Mouse (Mus musculus): ENCODE measurements around the gene Ttc28. TPM values are rescaled to one million over a fixed set of nuclear protein-coding genes. Genes with fewer than 3 reads are reported as not detected.
A peak's percentile ranks its signal among the peaks of the same experiment; 100 is the strongest.

The Ttc28 gene
- polyA plus RNA-seq, 1 experiment from 2014 or later: 13.5 TPM

- Histone ChIP-seq H3K27me3 (ENCODE audit: control insufficient read depth, insufficient read depth, low read length) (no peaks in the 10 kb centered on the region), H3K9ac (ENCODE audit: low read length) (no peak overlapping the region), H3K4me1 (ENCODE audit: control insufficient read depth, insufficient read depth, low read length) (peaks cover 23% of the 10 kb centered on the region), H3K4me2 (no peak overlapping the region), H3K9me3 (ENCODE audit: control insufficient read depth, low read length) (no peaks in the 10 kb centered on the region), H3K27ac (ENCODE audit: low read depth, low read length) (no peak overlapping the region), H3K36me3 (ENCODE audit: control insufficient read depth, insufficient read depth, low read length) (no peaks in the 10 kb centered on the region), H3K4me3 (ENCODE audit: low read depth, low read length) (no peak overlapping the region)
- DNase-seq (ENCODE audit: low spot score, missing footprints) (no peak), ATAC-seq (ENCODE audit: low FRiP score) (no peak)
- 76% methylated on average over 9 of the region's 9 CpGs for WGBS
These were observed 170.5 kb downstream of the Ttc28 start for GRCm38 (mm10) chr5:111050135-111050534.

GRCm38 (mm10) chr5:111054380-111054779, 174.8 kb downstream of the Ttc28 start:
- 61% methylated on average over 9 of the region's 9 CpGs for WGBS
- Histone ChIP-seq H3K9ac (ENCODE audit: low read length) (no peak overlapping the region), H3K9me3 (ENCODE audit: control insufficient read depth, low read length) (no peaks in the 10 kb centered on the region), H3K4me2 (no peak overlapping the region), H3K36me3 (ENCODE audit: control insufficient read depth, insufficient read depth, low read length) (no peaks in the 10 kb centered on the region), H3K27ac (ENCODE audit: low read depth, low read length) (peak overlapping the region; percentile 70), H3K4me1 (ENCODE audit: control insufficient read depth, insufficient read depth, low read length) (peaks cover 40% of the 10 kb centered on the region), H3K4me3 (ENCODE audit: low read depth, low read length) (no peak overlapping the region), H3K27me3 (ENCODE audit: control insufficient read depth, insufficient read depth, low read length) (no peaks in the 10 kb centered on the region)
- ATAC-seq (ENCODE audit: low FRiP score): no peak
- no peak for DNase-seq (ENCODE audit: low spot score, missing footprints)

DNA sequence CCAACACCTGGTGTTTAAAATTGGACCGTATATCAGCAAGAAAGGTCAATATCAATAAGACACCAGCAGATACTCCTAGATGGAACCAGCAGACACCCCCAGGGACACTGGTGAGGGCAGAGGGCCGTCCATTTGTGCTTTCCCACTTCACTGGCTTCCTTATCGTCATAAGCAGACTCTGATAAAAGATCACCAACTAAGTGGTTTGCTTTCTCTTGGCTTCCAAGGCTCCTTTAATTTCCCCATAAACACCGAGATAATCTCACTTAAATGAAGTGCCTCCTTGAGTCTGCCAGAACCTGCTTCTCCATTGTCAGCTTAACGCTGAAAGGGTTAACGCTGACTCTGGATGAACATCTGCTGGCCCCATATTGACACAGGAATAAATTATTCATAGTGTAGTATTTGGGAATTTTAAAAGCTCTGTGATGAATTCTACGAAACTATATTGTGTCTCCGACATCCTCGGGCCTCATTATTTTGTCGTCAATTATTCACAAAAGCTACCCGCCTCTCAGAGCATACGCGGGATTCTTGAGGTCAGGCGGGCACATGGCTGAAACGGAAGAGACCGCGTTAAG, 175.3 kb downstream of the Ttc28 start:
- peak; percentile 92 for DNase-seq (ENCODE audit: low spot score, missing footprints)
- Histone ChIP-seq H3K27ac (ENCODE audit: low read depth, low read length) (peak overlapping the region; percentile 70), H3K4me3 (ENCODE audit: low read depth, low read length) (no peak overlapping the region), H3K9ac (ENCODE audit: low read length) (peak overlapping the region; percentile 14; the same call in 1 of the 2 replicates), H3K4me1 (ENCODE audit: control insufficient read depth, insufficient read depth, low read length) (peaks cover 40% of the 10 kb centered on the region), H3K27me3 (ENCODE audit: control insufficient read depth, insufficient read depth, low read length) (no peaks in the 10 kb centered on the region), H3K36me3 (ENCODE audit: control insufficient read depth, insufficient read depth, low read length) (no peaks in the 10 kb centered on the region), H3K4me2 (peak overlapping the region; percentile 21; the same call in 1 of the 2 replicates), H3K9me3 (ENCODE audit: control insufficient read depth, low read length) (no peaks in the 10 kb centered on the region)
- peak; percentile 45; the same call in 1 of the 2 replicates for ATAC-seq (ENCODE audit: low FRiP score)
- WGBS: 48% methylated on average over 17 of the region's 17 CpGs

- no peaks in the 10 kb centered on the region for H3K9me3 ChIP-seq (ENCODE audit: control insufficient read depth, low read length)
- peak overlapping the region; percentile 14; the same call in 1 of the 2 replicates for H3K9ac ChIP-seq (ENCODE audit: low read length)
- peak overlapping the region; percentile 70 for H3K27ac ChIP-seq (ENCODE audit: low read depth, low read length)
- ATAC-seq (ENCODE audit: low FRiP score) (no peak), DNase-seq (ENCODE audit: low spot score, missing footprints) (no peak)
- peak overlapping the region; percentile 21; the same call in 1 of the 2 replicates for H3K4me2 ChIP-seq
- H3K4me3 ChIP-seq (ENCODE audit: low read depth, low read length): no peak overlapping the region
- H3K4me1 ChIP-seq (ENCODE audit: control insufficient read depth, insufficient read depth, low read length): peaks cover 40% of the 10 kb centered on the region
- WGBS: 55% methylated on average over 8 of the region's 8 CpGs
- no peaks in the 10 kb centered on the region for H3K36me3 ChIP-seq (ENCODE audit: control insufficient read depth, insufficient read depth, low read length)
- no peaks in the 10 kb centered on the region for H3K27me3 ChIP-seq (ENCODE audit: control insufficient read depth, insufficient read depth, low read length)
These were observed 175.9 kb downstream of the Ttc28 start for GRCm38 (mm10) chr5:111055507-111055906.

DNA sequence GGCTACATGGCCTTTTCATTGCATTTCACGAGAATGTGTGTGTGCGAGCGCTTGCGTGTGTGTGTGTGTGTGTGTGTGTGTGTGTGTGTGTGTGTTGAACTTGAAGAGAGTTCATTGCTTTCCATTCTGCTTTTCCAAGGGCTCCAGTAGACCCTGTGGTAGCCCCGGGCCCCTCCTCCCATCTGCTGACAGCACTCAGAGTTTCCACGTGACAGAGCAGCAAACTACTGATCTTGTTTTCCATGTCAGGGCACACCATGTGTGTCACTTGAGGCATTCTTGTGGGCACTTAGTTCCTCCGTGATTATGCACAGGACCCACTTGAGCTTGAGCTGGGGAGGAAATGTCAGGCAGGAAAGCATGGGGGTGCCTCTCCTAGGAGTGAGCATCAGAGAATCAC, 177.5 kb downstream of the Ttc28 start:
- DNase-seq (ENCODE audit: low spot score, missing footprints): no peak
- Histone ChIP-seq H3K9ac (ENCODE audit: low read length) (no peak overlapping the region), H3K4me2 (no peak overlapping the region), H3K27me3 (ENCODE audit: control insufficient read depth, insufficient read depth, low read length) (no peaks in the 10 kb centered on the region), H3K9me3 (ENCODE audit: control insufficient read depth, low read length) (no peaks in the 10 kb centered on the region), H3K4me1 (ENCODE audit: control insufficient read depth, insufficient read depth, low read length) (peaks cover 40% of the 10 kb centered on the region), H3K4me3 (ENCODE audit: low read depth, low read length) (no peak overlapping the region), H3K27ac (ENCODE audit: low read depth, low read length) (no peak overlapping the region; the same call in 1 of the 2 replicates), H3K36me3 (ENCODE audit: control insufficient read depth, insufficient read depth, low read length) (no peaks in the 10 kb centered on the region)
- 67% methylated on average over 7 of the region's 7 CpGs for WGBS
- peak; percentile 43; the same call in 1 of the 2 replicates for ATAC-seq (ENCODE audit: low FRiP score)

DNA sequence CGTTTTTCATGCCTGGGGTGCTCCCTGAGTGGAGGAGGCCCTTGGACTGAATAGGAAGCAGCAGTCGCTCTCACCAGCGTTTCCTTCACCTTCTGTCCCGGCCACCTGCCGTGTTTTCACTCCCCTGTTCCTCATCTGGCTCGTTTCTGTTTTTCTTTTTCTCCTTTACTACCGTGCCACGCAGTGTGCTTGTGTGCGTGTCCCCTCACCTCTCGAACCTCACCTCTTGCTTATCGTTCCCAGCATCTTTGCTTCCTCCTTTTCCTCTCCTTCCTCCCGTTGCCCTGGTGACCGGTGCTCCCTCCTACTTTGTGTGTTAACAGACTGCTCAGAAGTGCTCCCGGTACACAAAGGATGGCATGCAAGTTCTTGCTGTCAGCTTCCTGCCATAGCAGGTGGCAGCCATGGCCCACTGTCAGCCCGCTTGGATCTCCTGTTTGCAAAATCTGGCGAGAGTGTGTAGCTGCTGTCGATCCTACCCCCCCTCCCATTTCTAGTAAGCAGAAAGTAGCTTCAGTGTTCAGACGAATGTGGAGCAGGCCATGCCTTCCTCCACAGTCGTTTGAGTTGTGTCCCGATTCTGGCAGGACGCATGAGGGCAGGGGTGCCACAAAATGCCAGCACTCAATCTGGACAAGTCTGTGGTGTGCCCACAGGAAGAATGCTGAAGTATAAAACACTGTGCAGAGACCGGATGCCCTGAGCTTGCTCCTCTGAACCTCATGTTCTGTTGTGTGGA, 179.0 kb downstream of the Ttc28 start:
- no peak for DNase-seq (ENCODE audit: low spot score, missing footprints)
- Histone ChIP-seq H3K4me3 (ENCODE audit: low read depth, low read length) (no peak overlapping the region), H3K4me2 (no peak overlapping the region), H3K9me3 (ENCODE audit: control insufficient read depth, low read length) (no peaks in the 10 kb centered on the region), H3K36me3 (ENCODE audit: control insufficient read depth, insufficient read depth, low read length) (no peaks in the 10 kb centered on the region), H3K4me1 (ENCODE audit: control insufficient read depth, insufficient read depth, low read length) (peaks cover 37% of the 10 kb centered on the region), H3K9ac (ENCODE audit: low read length) (no peak overlapping the region), H3K27ac (ENCODE audit: low read depth, low read length) (no peak overlapping the region), H3K27me3 (ENCODE audit: control insufficient read depth, insufficient read depth, low read length) (no peaks in the 10 kb centered on the region)
- 78% methylated on average over 22 of the region's 22 CpGs for WGBS
- ATAC-seq (ENCODE audit: low FRiP score): no peak

DNA sequence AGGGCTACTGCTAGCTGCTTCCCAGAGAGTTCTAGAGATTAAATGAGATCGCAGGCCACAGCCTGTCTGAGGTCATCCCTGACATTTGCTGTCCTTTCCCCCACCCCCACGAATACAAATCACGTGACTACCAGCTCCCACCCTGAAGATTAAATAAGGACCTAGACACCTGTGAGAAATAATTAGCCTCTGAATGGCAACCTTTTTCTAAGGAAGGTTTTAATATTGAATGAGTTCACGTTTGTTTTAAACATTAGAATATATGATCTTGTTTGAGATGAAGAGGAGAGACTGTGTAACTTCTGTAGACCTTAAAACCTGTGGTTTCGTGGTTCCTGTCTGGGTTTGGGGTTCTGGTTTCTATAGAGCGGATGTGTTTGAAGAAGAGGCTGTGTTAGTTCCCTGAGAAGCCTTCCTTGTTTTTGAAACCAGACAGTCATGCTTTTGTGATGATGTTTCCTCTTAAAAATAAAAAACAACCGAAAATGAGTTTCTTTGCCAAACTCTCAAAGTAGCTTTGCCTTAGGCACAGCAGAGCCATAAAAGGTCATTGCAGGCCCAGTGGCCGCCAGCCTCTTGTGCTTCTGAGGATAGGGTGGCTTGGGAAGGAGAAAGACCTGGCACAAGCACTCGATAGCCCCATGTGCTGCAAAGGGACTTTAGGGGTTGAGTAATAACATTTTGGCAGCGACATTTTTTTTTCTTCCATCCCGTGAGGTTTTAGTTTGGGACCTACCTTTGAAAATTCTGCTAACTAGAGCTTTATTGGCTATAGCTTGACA, 179.7 kb downstream of the Ttc28 start:
- no peak for ATAC-seq (ENCODE audit: low FRiP score)
- Histone ChIP-seq H3K4me1 (ENCODE audit: control insufficient read depth, insufficient read depth, low read length) (peaks cover 30% of the 10 kb centered on the region), H3K4me3 (ENCODE audit: low read depth, low read length) (no peak overlapping the region), H3K36me3 (ENCODE audit: control insufficient read depth, insufficient read depth, low read length) (no peaks in the 10 kb centered on the region), H3K4me2 (no peak overlapping the region), H3K9ac (ENCODE audit: low read length) (no peak overlapping the region), H3K27me3 (ENCODE audit: control insufficient read depth, insufficient read depth, low read length) (no peaks in the 10 kb centered on the region), H3K9me3 (ENCODE audit: control insufficient read depth, low read length) (no peaks in the 10 kb centered on the region), H3K27ac (ENCODE audit: low read depth, low read length) (no peak overlapping the region)
- no peak for DNase-seq (ENCODE audit: low spot score, missing footprints)
- WGBS: 82% methylated on average over 11 of the region's 11 CpGs

- no peaks in the 10 kb centered on the region for H3K36me3 ChIP-seq (ENCODE audit: control insufficient read depth, insufficient read depth, low read length)
- H3K27me3 ChIP-seq (ENCODE audit: control insufficient read depth, insufficient read depth, low read length): no peaks in the 10 kb centered on the region
- no peak overlapping the region for H3K27ac ChIP-seq (ENCODE audit: low read depth, low read length)
- DNase-seq (ENCODE audit: low spot score, missing footprints): no peak
- no peaks in the 10 kb centered on the region for H3K9me3 ChIP-seq (ENCODE audit: control insufficient read depth, low read length)
- no peak overlapping the region for H3K4me2 ChIP-seq
- 73% methylated on average over 6 of the region's 6 CpGs for WGBS
- no peak overlapping the region for H3K4me3 ChIP-seq (ENCODE audit: low read depth, low read length)
- no peak overlapping the region for H3K9ac ChIP-seq (ENCODE audit: low read length)
- ATAC-seq (ENCODE audit: low FRiP score): no peak
- peaks cover 21% of the 10 kb centered on the region for H3K4me1 ChIP-seq (ENCODE audit: control insufficient read depth, insufficient read depth, low read length)
These were observed 180.7 kb downstream of the Ttc28 start for GRCm38 (mm10) chr5:111060246-111060745.

All from midbrain, embryonic 11.5 days (tissue).